Mouse (Mus musculus) adrenal gland, adult 8-10 months (tissue): ENCODE results near the gene Specc1. TPM values are rescaled to one million over a fixed set of nuclear protein-coding genes. Genes with fewer than 3 reads are reported as not detected.
"Not testable (repeated sequence)": the region's sequence is repeated elsewhere in the genome, so short reads cannot be mapped to it uniquely, and the experiment has no call there.

Experiments
- DNase-seq: peaks from one replicate; pipeline ENCODE4 v3.0.0; 2022
- total RNA-seq, 4 experiments: library from RNA; stranded (reverse); gene quantifications; 2 replicates each; pipeline ENCODE4 v1.2.4; 2022

Specc1 gene
- total RNA-seq: 1 to 10 TPM; 5.7 to 8.3 (median 7.3) TPM

- DNase-seq: peak; percentile 77
These were observed at the start of gene Specc1 for GRCm38 (mm10) chr11:61956572-61957295. Specc1 (plus strand) TSS chr11:61956763.

- no peak for DNase-seq
These were observed 48.2 kb upstream of the Specc1 start for GRCm38 (mm10) chr11:61908315-61908714.

GRCm38 (mm10) chr11:61919702-61920101 is 36.9 kb upstream of the Specc1 start:
- DNase-seq: no peak

GRCm38 (mm10) chr11:61923309-61923708 is 33.3 kb upstream of the Specc1 start:
- no peak for DNase-seq

GRCm38 (mm10) chr11:61929323-61930097 is 27.1 kb upstream of the Specc1 start:
- DNase-seq: no peak

- DNase-seq: peak; percentile 93
These were observed 26.5 kb upstream of the Specc1 start, which contains the start of gene Akap10 for GRCm38 (mm10) chr11:61930098-61930517. Akap10 (minus strand) TSS chr11:61930252.

GRCm38 (mm10) chr11:61930640-61931586 is 25.6 kb upstream of the Specc1 start:
- DNase-seq: peak; percentile 12

- no peak for DNase-seq
These were observed 18.8 kb upstream of the Specc1 start for GRCm38 (mm10) chr11:61937761-61938160.

- no peak for DNase-seq
These were observed 13.7 kb upstream of the Specc1 start for GRCm38 (mm10) chr11:61942903-61943302.

GRCm38 (mm10) chr11:61944417-61944816 is 12.1 kb upstream of the Specc1 start:
- DNase-seq: no peak

GRCm38 (mm10) chr11:61946608-61947007 is 10.0 kb upstream of the Specc1 start:
- DNase-seq: no peak

- no peak for DNase-seq
These were observed 7.2 kb upstream of the Specc1 start for GRCm38 (mm10) chr11:61949315-61949714.

GRCm38 (mm10) chr11:61950632-61951031 is 5.9 kb upstream of the Specc1 start:
- peak; percentile 66 for DNase-seq

GRCm38 (mm10) chr11:61955136-61955535 is 1.4 kb upstream of the Specc1 start:
- DNase-seq: no peak

- no peak for DNase-seq
These were observed 612 bp upstream of the Specc1 start for GRCm38 (mm10) chr11:61955951-61956350.

- DNase-seq: no peak
These were observed 792 bp downstream of the Specc1 start for GRCm38 (mm10) chr11:61957296-61957813.

GRCm38 (mm10) chr11:61958706-61959105 is 2.1 kb downstream of the Specc1 start:
- DNase-seq: not testable (repeated sequence)

- no peak for DNase-seq
These were observed 3.5 kb downstream of the Specc1 start for GRCm38 (mm10) chr11:61960096-61960495.

- no peak for DNase-seq
These were observed 6.1 kb downstream of the Specc1 start for GRCm38 (mm10) chr11:61962684-61963083.

- DNase-seq: no peak
These were observed 6.6 kb downstream of the Specc1 start for GRCm38 (mm10) chr11:61963193-61963592.

GRCm38 (mm10) chr11:61964611-61965010 is 8.0 kb downstream of the Specc1 start:
- DNase-seq: no peak

- DNase-seq: no peak
These were observed 10.5 kb downstream of the Specc1 start for GRCm38 (mm10) chr11:61967034-61967433.
